Mouse (Mus musculus) gastrocnemius, adult 8-10 months (tissue): ENCODE results near the gene Serpina3m. TPM values are rescaled to one million over a fixed set of nuclear protein-coding genes. Genes with fewer than 3 reads are reported as not detected.
"Not testable (repeated sequence)": the region's sequence is repeated elsewhere in the genome, so short reads cannot be mapped to it uniquely, and the experiment has no call there.

ENCODE experiments used
- DNase-seq, 2 experiments: peaks; one replicate each; pipeline ENCODE4 v3.0.0; 2022; ENCODE audit warnings: low spot score in 2 of 2
- total RNA-seq, 4 experiments: library from RNA; stranded (reverse); gene quantifications; 2 replicates each; pipeline ENCODE4 v1.2.4; 2022

Gene Serpina3m
- under 1 TPM in 2 of 4 experiments, not detected in 2; 0.43 to 0.56 TPM for total RNA-seq

DNA sequence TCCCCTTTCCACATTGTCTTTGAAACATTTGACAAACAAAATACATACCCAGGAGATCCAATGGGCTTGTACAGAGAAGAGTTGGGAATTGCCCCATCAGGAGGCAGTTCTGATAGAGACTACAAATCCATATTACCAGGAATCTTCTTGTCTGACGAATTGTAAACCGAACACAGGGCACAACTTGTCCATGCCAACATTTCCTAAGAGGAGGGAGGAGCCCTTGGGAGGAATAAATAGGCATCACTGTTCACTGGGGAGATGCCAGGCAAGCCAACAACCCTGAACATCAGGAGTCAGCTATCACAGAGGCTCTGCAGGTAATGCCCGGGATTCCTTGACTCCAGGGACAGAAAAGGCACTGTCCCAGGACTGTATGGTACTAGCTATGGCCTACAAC, at the start of gene Serpina3m, which contains the start of gene Serpina3k:
Gene Serpina3m (plus strand): TSS at position 261 of the 400 bp plus-strand sequence.
Gene Serpina3k (plus strand): TSS at position 261 of the 400 bp plus-strand sequence.
- DNase-seq, result not testable (repeated sequence)

DNA sequence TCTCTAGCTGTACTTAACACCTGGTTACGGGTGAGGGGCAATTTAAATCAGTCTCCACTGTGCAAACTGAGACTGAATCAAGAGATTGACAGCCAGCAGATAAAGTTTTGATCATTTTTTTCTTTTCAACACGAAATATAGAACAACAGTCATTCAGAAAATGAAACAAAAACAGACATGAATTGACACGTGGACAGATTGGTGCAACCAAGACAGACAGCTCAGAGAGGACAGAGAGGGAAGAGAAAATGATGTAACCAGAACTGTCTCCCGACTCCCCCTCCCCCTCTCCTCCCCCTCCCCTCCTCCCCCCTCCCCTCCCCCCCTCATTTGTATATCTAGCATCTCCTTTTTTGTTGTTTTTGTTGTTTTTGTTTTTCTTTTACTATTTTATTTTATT, 48.4 kb upstream of the Serpina3m start:
- no peak for DNase-seq

DNA sequence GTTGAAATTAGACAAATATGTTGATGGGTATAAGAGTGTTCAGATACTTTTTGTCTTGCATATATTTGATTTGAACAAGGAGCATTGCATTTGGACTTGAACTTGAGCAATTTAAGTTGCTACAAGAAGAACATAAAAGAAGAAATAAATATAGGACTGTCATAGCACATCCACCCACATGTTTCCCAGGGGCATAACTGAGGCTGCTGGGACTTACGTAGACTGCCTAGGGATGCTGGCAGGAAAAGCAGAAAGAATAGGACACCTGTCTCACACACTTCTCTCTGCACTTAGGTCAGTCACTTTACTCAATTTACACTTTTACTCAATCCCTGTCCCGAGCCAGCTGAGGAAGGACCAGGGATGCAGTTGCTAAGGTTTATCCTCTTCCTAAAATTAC, 44.3 kb upstream of the Serpina3m start:
- no peak for DNase-seq

DNA sequence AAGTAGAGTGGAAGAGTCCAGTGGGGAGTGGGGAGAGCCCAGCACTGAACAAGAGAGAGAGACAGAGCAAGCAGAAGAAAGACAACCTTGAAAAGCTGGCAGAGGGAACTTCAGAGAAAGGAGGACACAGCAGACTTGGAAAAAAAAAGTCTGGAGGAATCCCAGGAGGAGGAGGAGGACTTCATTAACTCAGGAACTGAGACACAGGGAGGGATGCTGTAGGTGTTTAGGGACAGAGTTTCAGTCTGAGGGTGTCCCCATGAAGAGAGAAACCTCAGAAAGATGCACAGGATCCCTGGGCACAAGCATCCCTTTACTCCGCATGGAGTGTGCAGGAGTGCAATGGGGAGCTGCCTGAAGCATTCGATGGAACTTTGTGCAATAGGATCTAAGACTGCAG, 40.2 kb upstream of the Serpina3m start:
- DNase-seq, result no peak

DNA sequence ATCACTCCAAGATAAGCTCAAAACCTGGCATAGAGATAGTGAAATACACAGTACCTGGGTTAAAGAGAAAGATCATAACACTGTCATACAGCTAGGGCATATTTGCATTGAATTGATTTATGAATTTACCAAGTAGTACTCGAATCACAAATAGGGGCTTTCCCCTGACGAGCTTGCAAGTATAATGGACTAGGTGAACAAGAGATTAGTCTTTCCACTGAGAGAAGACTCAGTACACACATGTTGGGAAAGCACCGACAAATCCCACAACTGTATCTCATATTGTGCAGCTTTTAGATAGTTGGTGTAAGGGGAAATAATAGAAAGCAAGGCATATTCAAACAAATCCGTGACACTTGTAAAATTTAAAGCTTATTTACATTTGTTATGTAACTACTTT, 32.3 kb upstream of the Serpina3m start:
- DNase-seq, result no peak

DNA sequence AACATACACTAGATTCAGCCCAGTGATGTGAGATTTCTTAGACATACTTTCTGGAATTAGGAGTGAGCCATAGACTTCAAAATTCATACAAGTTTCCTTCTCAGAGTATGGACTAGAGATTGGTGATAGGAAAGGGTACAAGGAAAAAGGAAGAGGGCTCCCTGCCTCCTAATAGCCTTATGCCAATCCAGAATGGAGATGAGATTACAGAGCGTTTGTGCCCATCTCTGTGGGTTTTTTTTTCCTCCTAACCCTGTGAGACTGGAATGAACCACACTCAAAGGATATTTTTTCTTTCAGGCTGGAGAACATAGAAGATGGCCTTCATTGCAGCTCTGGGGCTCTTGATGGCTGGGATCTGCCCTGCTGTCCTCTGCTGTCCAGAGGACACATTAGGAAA, 24.0 kb upstream of the Serpina3m start, which contains the start of gene Serpina3j:
Gene Serpina3j (plus strand): TSS at position 301 of the 400 bp plus-strand sequence.
- DNase-seq, result no peak

DNA sequence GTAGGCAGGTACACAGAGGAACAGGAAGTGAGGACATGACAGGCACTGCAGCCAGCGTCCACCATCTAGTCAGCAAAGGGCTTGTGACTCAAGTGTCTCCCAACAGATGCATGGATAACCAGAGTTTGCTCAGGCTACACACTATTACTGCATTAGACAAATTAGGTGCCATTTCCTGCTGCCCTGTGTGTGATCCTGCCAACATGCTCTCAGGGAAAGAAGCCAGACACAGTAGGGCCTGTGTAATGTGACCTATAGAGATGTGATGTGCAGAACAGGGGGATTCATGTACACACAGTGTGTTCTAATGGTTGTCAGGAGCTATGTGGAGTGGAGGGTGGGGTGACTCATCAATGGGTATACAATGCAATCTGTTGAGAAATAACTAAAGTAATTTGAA, 15.8 kb upstream of the Serpina3m start:
- DNase-seq, result no peak

DNA sequence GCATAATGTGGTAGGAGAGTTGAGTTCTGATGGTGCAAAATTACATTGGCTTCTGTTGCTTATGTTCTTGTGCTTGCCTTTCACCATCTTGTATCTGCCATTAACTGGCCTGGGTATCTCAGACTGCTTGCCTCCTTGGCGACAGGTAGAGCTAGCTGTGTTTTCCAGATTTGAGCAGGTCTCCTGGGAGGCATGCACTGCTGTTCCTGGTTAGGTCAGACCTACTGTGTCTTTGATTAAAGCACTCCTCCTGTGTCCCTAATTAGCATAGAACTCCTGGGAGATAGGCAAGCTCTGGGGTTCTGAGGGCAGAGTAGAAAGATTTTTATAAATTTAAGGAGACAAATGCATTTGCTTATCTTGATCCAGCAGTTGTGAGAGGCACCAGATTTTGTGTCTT, 6.6 kb upstream of the Serpina3m start:
- DNase-seq, result no peak

DNA sequence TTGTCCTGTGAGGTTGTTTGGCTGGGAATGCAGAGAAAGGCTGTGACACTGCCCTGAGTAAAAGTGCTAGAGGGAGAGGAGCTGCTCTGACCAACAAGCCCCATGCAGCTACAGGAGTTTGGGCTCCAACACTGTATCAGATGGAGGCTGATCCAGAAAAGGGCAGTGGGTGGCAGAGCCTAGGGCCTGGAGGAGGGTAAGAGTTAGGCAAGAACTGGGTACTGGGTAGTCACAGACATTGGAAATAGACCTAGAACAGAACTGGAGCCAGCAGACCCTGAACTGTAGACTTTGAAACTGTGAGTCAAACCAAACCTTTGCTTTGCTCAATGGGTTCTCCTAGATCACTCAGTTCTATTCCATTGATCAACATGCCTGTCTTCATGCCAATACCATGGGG, 1.4 kb upstream of the Serpina3m start:
- not testable (repeated sequence) for DNase-seq

DNA sequence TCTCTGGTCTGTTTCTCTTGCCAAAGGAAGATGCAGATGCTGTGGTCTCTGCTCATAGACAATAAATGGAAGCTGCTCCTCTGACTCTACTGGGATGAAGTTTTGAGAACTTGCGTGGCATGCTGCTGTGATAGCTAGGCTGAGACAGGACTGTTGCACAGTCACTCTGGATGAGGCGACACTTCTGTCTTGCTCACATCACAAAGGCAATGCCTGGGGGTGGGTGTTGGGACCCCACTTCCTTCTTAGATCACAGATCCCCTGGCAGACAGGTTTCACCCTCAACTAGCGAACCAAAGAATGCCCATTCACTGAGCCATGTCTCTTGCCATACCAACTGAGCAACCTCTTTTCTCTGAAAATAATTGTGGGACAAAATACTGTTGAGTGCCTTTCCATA, 419 bp downstream of the Serpina3m start:
- DNase-seq, result no peak

DNA sequence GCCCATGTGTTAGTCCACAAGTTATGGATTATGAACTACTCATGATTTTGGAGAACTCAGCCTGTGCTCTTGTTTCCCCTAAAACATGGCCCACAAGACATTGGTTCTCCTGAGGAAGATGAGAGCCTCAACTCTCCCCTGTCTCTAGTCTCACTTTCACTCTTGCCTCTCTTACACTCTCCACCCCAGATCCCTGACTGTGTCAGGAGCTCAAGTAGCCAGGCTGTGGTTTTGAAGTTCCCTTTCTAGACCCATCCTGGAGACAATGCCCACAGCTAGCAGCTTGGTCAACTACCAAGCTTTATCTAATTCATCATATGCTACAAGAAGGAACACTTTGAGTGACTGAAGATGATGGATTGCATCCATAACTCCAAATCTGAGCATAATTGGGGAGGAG, 4.2 kb downstream of the Serpina3m start:
- not testable (repeated sequence) for DNase-seq

DNA sequence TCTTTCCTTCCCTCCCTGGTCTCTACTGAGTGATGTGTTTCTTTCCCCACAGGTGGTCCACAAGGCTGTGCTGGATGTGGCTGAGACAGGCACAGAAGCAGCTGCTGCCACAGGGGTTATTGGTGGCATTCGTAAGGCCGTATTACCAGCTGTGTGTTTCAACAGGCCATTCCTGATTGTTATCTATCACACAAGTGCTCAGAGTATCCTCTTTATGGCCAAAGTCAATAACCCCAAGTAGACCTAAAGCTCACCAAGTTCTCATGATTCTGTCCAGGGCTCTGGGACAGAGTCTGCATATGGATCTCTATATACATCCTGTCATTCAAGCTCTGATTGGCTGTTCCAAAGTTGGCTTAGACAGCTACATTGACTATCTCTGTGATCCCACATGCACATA, 6.9 kb downstream of the Serpina3m start:
- no peak for DNase-seq

DNA sequence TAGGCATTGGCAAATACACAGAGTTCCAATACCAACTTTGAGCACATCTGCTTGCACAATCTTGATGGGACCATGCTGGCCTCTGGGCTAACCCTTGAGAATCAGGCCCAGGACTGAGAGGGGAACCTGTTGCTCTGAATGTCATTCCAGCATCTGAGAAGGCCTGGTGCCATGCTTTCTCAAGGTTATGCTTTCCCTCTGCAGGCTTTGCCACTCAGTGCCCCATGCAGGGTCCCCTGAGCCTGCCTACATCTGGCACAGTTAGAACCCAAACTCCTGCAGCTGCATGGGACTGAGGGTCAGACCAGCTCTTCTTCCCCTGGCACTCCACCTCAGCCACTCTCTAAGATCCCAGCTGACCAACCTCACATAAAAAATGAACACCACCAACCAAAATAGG, 7.4 kb downstream of the Serpina3m start:
- no peak for DNase-seq

DNA sequence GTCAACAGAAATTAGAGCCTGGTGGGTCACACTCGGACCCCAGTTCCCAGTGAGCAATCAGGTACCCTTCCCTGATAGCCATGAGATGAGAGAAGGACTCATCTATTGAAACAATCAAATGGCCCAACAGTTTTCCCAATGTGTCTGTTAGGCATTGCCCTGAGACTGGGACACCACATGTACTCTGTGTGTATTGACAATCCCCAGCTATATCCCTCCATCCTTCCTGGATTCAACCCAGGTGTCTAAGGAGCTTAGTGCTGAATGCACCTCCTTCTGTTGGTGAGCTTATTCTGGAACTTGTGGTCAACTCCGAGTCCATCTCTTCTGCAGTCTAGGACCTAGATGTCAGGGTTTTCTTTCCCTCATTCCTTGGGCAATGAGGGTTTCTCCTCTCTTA, 8.8 kb downstream of the Serpina3m start:
- DNase-seq, result no peak

DNA sequence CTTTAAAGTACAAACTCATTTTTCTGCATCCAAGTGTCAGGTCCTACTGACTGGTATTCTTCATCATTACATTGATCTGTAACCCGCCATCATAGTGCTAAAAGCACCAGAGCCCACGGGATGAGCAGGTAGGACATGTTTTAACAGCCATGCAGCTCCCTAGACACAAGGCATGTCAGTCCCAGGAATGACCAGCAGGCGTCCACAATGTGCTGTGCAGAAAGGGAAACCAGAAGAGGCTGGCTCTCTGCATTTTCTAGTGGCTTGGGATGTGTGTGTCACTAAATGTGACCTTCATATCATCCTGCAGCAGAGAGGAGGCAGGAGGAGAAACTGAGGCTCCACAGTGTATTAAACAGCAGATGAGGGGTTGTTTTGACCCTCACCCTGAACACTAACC, 13.5 kb downstream of the Serpina3m start:
- not testable (repeated sequence) for DNase-seq

DNA sequence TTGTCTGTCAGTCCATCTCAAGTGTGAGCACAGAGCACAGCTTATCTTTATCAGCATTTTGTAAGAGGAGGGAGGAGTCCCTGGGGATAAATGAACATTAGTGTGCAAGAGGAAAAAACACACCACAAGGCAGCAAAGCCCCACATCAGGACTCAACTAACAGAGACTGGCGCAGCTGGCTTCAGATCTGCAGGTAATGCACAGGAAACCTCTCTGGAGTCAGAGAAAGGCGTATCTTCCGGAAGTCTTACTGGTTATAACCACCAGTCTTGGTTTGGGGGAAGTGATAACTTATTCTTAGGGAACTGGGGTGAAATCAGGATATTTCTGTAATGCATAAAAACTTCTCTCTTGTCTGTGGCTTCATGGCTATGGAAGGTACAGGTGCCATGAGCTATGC, 17.7 kb downstream of the Serpina3m start:
- no peak for DNase-seq

DNA sequence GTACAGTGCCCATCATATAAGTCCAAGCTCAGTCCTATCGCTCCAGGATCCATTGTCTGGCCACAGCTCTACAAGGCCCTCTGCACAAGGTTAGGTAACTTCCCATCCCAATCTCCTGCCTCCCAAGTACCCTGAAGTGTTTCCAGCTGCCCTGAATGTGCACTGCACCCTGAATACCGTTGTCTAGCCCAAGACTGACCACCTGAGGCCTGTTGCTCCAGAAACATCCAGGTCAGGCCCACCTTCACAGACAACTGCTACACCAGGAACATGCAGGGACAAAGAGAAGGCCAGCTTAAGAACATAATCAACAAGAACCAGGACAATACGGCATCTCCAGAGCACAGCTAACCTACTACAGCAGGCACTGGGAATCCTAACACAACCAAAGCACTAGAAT, 31.7 kb downstream of the Serpina3m start:
- DNase-seq, result no peak

DNA sequence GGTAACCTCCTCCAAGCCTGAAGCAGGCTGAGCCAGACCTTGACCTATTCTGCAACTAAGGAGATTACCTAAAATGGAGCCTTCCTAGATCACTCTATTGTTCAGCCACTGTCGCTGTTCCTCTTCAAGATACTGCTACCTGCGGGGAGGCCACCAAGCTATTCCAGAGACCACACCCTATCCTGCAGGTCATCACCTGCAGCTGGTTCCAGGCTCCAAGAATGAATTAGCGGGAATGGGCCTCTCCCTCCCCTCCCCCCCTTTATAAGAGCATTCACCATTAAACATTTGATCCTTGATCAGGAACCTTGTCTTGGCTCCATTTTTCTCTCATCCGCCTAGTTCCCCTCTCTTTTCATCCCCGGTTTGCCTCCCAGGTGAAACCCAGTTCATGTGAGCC, 38.9 kb downstream of the Serpina3m start:
- DNase-seq, result not testable (repeated sequence)

DNA sequence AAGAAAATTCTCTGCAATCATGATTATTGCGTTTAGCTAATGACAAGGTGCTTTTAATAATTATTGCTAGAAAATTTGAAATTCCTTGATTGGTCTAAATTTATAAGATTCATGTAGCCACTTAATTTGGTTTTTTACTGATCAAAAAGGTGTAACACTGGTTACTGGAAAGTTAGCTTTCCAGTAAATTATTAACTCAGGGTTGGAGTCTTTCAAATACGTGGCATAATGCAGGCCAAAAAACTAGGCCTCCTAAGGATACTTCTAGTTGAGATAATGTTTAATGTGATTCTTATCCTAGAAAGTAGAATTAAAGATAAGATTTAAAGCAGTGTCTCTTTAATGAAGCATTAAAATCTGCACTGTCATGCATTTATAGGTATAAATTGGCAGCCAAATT, 40.1 kb downstream of the Serpina3m start:
- not testable (repeated sequence) for DNase-seq

DNA sequence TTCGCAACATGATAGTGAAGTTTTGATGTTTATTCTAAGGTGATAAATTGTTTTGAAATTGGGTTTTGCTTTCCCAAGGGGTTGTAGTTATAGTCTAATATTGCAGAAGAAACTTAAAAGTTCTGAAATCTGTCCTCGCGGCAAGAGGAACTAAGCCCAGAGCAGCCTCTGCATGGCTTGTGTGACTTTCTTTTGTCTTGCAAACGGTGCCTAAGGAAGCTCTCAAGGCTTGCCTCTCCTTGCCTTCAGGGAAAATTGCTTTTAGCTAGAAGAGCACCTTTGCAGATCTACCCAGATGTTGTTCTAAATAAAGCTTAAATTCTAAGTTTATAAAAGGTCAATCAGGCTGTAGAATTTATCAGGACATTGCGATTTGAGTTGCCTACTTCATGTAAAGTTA, 40.5 kb downstream of the Serpina3m start:
- not testable (repeated sequence) for DNase-seq

DNA sequence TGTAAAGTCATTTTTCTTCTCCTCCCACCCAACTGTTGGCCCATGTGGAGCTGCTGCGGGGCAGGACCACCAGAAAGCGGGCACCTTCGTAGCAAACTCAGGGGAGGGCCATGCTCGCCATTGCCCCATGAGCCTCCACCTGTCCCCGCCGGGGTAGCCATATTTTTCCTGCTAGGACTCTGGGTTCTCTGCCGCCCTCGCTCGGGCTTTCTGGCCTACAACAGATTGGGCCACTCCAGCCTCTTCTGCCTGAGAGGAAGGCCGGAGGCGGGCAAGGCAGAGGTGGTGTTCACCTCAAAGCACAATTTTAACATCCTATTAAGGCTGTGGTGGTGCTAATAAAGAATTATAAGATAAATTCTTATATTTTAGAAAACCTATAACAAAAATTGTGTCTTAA, 41.6 kb downstream of the Serpina3m start:
- no peak for DNase-seq

DNA sequence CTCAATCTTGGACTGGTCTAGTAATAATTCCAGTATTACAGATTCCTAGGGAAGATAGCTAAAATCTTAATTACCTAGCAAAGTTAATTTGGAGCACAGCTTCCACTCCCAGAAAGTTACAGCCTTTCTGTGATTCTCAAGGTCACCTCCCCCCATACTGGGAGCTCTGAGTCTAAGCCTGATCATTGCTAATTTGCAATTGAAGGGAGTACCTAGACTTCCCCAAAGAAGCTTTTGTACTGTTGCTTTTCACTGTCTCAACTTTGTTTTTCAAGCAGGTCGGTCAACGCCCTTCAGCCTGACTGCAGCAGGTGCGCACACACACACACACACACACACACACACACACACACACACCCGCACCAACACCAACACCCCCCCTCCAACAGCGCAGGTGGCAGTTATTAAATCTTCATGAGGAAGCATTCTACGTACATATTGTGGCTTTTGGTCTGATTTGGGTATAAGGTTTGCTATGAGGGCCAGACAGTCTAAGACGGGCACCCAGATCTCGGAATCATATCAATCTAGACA, 42.9 kb downstream of the Serpina3m start:
- DNase-seq, result not testable (repeated sequence)

DNA sequence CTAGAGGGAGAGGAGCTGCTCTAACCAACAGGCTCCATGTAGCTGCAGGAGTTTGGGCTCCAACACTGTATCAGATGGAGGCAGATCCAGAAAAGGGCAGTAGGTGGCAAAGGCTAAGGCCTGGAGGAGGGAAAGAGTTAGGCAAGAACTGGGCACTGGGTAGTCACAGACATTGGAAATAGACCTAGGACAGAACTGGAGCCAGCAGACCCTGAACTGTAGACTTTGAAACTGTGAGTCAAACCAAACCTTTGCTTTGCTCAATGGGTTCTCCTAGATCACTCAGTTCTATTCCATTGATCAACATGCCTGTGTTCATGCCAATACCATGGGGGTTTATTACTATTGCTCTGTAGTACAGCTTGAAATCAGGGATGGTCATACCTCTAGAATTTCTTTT, 47.7 kb downstream of the Serpina3m start:
- not testable (repeated sequence) for DNase-seq

DNA sequence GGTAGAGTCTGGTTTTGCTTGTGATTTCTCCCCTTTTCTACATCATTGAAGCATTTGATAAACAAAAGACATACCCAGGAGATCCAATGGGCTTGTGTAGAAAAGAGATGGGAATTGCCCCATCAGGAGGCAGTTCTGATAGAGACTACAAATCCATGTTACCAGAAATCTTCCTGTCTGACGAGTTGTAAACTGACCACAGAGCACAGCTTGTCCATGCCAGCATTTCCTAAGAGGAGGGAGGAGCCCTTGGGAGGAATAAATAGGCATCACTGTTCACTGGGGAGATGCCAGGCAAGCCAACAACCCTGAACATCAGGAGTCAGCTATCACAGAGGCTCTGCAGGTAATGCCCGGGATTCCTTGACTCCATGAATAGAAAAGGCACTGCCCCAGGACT, 48.6 kb downstream of the Serpina3m start:
- DNase-seq, result not testable (repeated sequence)
